ENCODE assay signal across 26 mouse cellular contexts in genomic region chr2:25924934-25925333, GRCm38 (mm10).
"Had no signal": no experiment of that assay in that cellular context is flagged by ENCODE, and none has a peak within 500 bp of the region (broad histone marks: within the 10 kb centered on the region; RNA-seq: fewer than 3 reads in every experiment).

No protein-coding gene starts in this region.

- H3K27ac ChIP-seq: embryonic facial prominence, embryonic 10.5 days; embryonic facial prominence, embryonic 12.5 days; embryonic facial prominence, embryonic 13.5 days; embryonic facial prominence, embryonic 15.5 days; forebrain, embryonic 10.5 days; forebrain, embryonic 12.5 days; forebrain, embryonic 13.5 days; forebrain, embryonic 15.5 days; gastrocnemius, adult 2 months; heart, adult 2 months had no signal

- H3K9me3 ChIP-seq: embryonic facial prominence, embryonic 10.5 days; embryonic facial prominence, embryonic 12.5 days; embryonic facial prominence, embryonic 13.5 days; embryonic facial prominence, embryonic 15.5 days; forebrain, embryonic 10.5 days; forebrain, embryonic 12.5 days; forebrain, embryonic 13.5 days; forebrain, embryonic 15.5 days had no signal

- DNase-seq: cerebellum, adult 8-10 months; cerebellum, adult 9-10 months; cerebellum, adult 9-11 months; cerebellum, postnatal 10 days; cerebellum, postnatal 14 days; cerebellum, postnatal 36 days; embryo, embryonic 11 days; forebrain, postnatal 0 days; gastrocnemius, postnatal 10 days; gastrocnemius, postnatal 14 days; gastrocnemius, postnatal 25 days; gastrocnemius, postnatal 36 days; heart, adult 18-20 months; heart, adult 2 months had no signal

- ATAC-seq: forebrain, embryonic 13.5 days; forebrain, embryonic 14.5 days; forebrain, embryonic 15.5 days; forebrain, embryonic 16.5 days; forebrain, postnatal 0 days had no signal

- H3K4me1 ChIP-seq: embryonic facial prominence, embryonic 10.5 days; embryonic facial prominence, embryonic 12.5 days had no signal

- H3K27me3 ChIP-seq: embryonic facial prominence, embryonic 12.5 days; embryonic facial prominence, embryonic 13.5 days; embryonic facial prominence, embryonic 15.5 days; forebrain, embryonic 12.5 days; forebrain, embryonic 13.5 days; forebrain, embryonic 15.5 days had no signal

- H3K4me3 ChIP-seq: embryonic facial prominence, embryonic 10.5 days; embryonic facial prominence, embryonic 12.5 days; embryonic facial prominence, embryonic 13.5 days; embryonic facial prominence, embryonic 15.5 days; erythroblast, embryonic 14.5 days; forebrain, embryonic 10.5 days; forebrain, embryonic 12.5 days; forebrain, embryonic 13.5 days; forebrain, embryonic 15.5 days; gastrocnemius, adult 2 months; heart, adult 2 months had no signal
